ENCODE assay signal across 8 mouse cellular contexts in genomic region chr14:118551725-118552285, GRCm38 (mm10).
A peak's percentile ranks its signal among the peaks of the same experiment; 100 is the strongest.
DNase-seq lines count a peak whose midpoint lies in the region; ATAC-seq lines count a peak whose summit lies in the region.

No protein-coding gene starts in this region.

- DNase-seq in ovary, adult 18-20 months (ENCODE audit: low spot score), result peak; percentile 16
- DNase-seq in ovary, postnatal 14 days (ENCODE audit: low spot score), result no peak
- peak; percentile 54 for DNase-seq in embryo, embryonic 9.5 days (ENCODE audit: extremely low spot score)
- DNase-seq in kidney, postnatal 10 days, result peak; percentile 48
- DNase-seq in thymus, postnatal 36 days, result peak; percentile 20 to 22
- DNase-seq in frontal cortex, adult 2 months (ENCODE audit: extremely low spot score in 1 of 2, low spot score in 1 of 2), result no peak

- H3K36me3 ChIP-seq in heart, embryonic 14.5 days (ENCODE audit: control insufficient read depth, insufficient read depth, low read length), result no peaks in the 10 kb centered on the region

- peak overlapping the region; percentile 62 for H3K9ac ChIP-seq in heart, embryonic 14.5 days (ENCODE audit: low read length)

- H3K4me1 ChIP-seq in heart, embryonic 14.5 days (ENCODE audit: control insufficient read depth in 2 of 2, insufficient read depth in 2 of 2, low read length in 2 of 2), result peaks cover 8 to 13% of the 10 kb centered on the region in 2 experiments; a peak in 3 of 4 replicates

- WGBS in heart, embryonic 14.5 days, result 8% methylated on average over 24 of the region's 24 CpGs

- H3K9me3 ChIP-seq in heart, embryonic 14.5 days (ENCODE audit: control insufficient read depth, low read length), result no peaks in the 10 kb centered on the region

- no peak for ATAC-seq in heart, embryonic 14.5 days (ENCODE audit: insufficient number of reproducible peaks, insufficient read depth, low FRiP score, low read depth)
- peak; percentile 96 for ATAC-seq in megakaryocyte-erythroid progenitor cell, adult 5-6 weeks (replicated peaks; ENCODE audit: low FRiP score, low TSS enrichment, poor library complexity, severe bottlenecking)

- H3K4me3 ChIP-seq in heart, embryonic 14.5 days (ENCODE audit: control insufficient read depth in 1 of 2, insufficient read depth in 1 of 2, low read depth in 1 of 2, low read length in 2 of 2), result peak overlapping the region; percentile 14 to 36

- no peaks in the 10 kb centered on the region for H3K27me3 ChIP-seq in heart, embryonic 14.5 days (ENCODE audit: control insufficient read depth, insufficient read depth, low read length)

- peak overlapping the region; percentile 74 for H3K4me2 ChIP-seq in heart, embryonic 14.5 days (ENCODE audit: low read length)

- no peak overlapping the region for H3K27ac ChIP-seq in heart, embryonic 14.5 days (replicated peaks in 1 of 2; ENCODE audit: control insufficient read depth in 1 of 2, insufficient read depth in 1 of 2, low read depth in 2 of 2, low read length in 2 of 2)

Comparison
In these comparisons a context has a peak if more than half of its experiments do, and no peak if none do; other contexts are left out.
1. DNase-seq: peak in ovary, adult 18-20 months (single experiment), embryo, embryonic 9.5 days (single experiment), kidney, postnatal 10 days (single experiment) and thymus, postnatal 36 days (2 of 2); none in ovary, postnatal 14 days (single experiment) and frontal cortex, adult 2 months (0 of 2).